Mouse (Mus musculus) testis, adult 2 months (tissue): ENCODE data around the gene Ntng2. TPM values are rescaled to one million over a fixed set of nuclear protein-coding genes. Genes with fewer than 3 reads are reported as not detected.

ENCODE experiments used
- H3K27ac ChIP-seq: fragments of 200-500 bp; 2 replicates; pipeline ENCODE4 v1.5.1; 2012; ENCODE audit warnings: low read depth, low read length; ENCODE audit not compliant: control insufficient read depth, insufficient read depth
- H3K27me3 ChIP-seq: fragments of 200-500 bp; 2 replicates; pipeline ENCODE4 v1.6.1; 2012; ENCODE audit warnings: mild to moderate bottlenecking, low read length, moderate library complexity; ENCODE audit not compliant: control insufficient read depth, insufficient read depth
- H3K36me3 ChIP-seq: fragments of 200-500 bp; 2 replicates; pipeline ENCODE4 v1.6.1; 2012; ENCODE audit warnings: mild to moderate bottlenecking, low read length; ENCODE audit not compliant: control insufficient read depth, insufficient read depth
- H3K4me1 ChIP-seq: fragments of 200-500 bp; 2 replicates; pipeline ENCODE4 v1.6.1; 2012; ENCODE audit warnings: low read length; ENCODE audit not compliant: control insufficient read depth, insufficient read depth
- H3K4me3 ChIP-seq: fragments of 200-500 bp; 2 replicates; pipeline ENCODE4 v1.5.1; 2012; ENCODE audit warnings: low read depth, mild to moderate bottlenecking, low read length, moderate library complexity, mixed read lengths; ENCODE audit not compliant: control insufficient read depth
- CTCF ChIP-seq: fragments of 200-500 bp; IDR thresholded peaks from 2 replicates; pipeline ENCODE4 v1.5.1; 2012; ENCODE audit warnings: low read depth, mild to moderate bottlenecking, inconsistent platforms, low read length, moderate library complexity; ENCODE audit not compliant: control insufficient read depth, insufficient read depth, insufficient replicate concordance
- POLR2A ChIP-seq: fragments of 200-500 bp; IDR thresholded peaks from 2 replicates; pipeline ENCODE4 v1.6.1; 2012; ENCODE audit warnings: low read depth, mild to moderate bottlenecking, inconsistent platforms, low read length, moderate library complexity; ENCODE audit not compliant: control insufficient read depth
- polyA plus RNA-seq: library from polyadenylated mRNA; depleted of rRNA; stranded (reverse); fragments of >200 nt; gene quantifications from 2 replicates; pipeline ENCODE4 v1.2.3, GENCODE M21; 2012; rRNA removed

Gene Ntng2
- polyA plus RNA-seq, 1 experiment = 1.4 TPM

DNA sequence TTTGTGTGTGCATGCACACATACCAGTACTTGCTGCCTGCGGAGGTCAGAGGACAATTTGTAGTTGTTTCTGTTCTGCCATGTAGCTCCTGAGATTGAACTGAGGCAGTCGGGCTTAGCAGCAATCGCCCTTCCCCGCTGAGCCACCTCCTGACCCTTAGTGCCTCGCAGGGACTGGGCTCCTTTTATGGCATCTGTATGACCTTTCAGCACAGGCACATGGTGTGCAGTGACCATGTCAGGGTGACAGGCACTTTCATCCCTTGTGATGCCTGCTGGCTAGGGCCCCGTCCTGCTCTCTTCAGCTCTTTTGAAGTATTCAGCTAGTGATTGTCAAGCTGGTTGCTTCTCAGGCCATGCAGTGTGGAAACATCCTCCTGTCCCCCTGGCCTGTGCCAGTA, 66.6 kb downstream of the Ntng2 start:
- Histone ChIP-seq H3K36me3 (no peaks in the 10 kb centered on the region), H3K4me3 (no peak overlapping the region), H3K4me1 (no peaks in the 10 kb centered on the region), H3K27ac (no peak overlapping the region), H3K27me3 (no peaks in the 10 kb centered on the region)
- TF ChIP-seq CTCF (no peak), POLR2A (no peak)

DNA sequence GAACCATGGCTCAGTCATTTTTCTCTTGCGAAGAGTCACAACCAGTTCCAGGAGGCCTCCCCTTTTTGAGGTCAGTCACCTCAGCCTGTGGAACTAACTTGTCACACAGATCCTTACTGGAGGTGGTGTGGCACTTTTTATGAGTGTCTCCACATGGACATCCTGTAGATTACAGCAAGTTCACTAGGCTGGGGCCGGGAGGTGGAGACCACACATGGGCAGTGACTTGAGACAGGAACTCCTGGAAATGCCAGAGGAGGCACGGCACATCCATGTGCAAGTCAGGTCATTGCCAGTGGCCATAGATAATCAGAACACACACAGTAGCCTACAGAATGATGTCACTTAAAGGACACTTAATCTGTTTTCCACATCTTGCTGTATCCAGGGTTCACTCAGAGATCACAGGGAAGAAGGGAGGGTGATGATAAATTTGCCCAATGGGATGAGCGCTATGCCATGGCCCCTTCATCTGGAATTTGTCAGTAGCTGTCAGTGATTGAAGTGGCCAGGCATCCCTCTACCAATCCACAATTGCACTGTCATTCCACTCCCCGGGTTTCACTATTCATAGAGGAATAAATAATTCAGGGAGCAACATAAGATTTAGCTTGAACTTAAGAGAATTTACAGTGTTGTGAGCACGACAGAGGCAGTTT, 69.4 kb downstream of the Ntng2 start:
- Histone ChIP-seq H3K4me3 (no peak overlapping the region), H3K36me3 (no peaks in the 10 kb centered on the region; the same call in 1 of the 2 replicates), H3K27me3 (no peaks in the 10 kb centered on the region), H3K27ac (no peak overlapping the region), H3K4me1 (no peaks in the 10 kb centered on the region)
- TF ChIP-seq POLR2A (no peak), CTCF (no peak)

DNA sequence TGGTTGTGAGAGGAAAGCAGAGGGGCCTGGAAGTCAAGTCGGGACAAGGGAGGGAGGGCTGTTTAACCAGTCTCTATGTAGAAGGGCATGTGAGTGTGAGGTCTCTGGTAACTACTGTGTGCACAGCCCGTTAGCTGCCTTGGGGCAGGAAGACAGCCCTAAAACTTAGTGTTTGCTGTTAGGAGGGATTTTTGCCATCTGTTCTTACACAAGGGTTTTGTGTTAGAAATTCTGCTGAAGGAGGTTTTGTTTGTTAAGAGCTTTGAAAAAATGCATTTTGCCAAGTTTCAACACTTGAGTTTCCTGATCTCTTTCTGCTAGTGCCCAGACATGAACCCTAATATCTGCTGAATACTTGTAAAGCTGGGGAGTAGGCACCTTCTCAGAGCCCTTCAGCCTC, 71.7 kb downstream of the Ntng2 start:
- H3K4me3 ChIP-seq = no peak overlapping the region
- no peaks in the 10 kb centered on the region for H3K4me1 ChIP-seq
- H3K36me3 ChIP-seq = peaks cover 3% of the 10 kb centered on the region
- TF ChIP-seq CTCF = no peak
- no peak for TF ChIP-seq POLR2A
- H3K27ac ChIP-seq = no peak overlapping the region
- no peaks in the 10 kb centered on the region for H3K27me3 ChIP-seq

DNA sequence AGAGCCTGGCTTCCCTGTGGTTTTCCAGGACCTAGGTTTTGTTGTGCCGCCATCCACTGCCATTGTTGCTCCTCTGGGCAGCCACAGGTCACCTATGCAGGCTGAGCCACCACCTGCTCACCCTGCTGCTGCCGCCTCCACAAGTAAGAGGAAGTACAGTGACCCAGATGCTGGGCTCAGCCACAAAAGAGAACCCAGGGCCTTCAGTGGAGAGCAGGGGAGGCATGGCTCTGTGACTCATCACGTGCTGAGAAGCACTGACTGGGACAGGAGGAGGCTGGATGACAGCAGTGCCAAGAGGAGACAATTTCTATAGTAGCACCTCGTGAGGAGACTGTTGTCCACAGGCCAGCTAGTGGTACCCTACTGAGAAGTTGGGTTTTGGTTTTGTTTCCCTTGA, 73.0 kb downstream of the Ntng2 start:
- Histone ChIP-seq H3K27ac (no peak overlapping the region), H3K4me3 (no peak overlapping the region), H3K36me3 (peaks cover 3% of the 10 kb centered on the region), H3K27me3 (no peaks in the 10 kb centered on the region), H3K4me1 (no peaks in the 10 kb centered on the region)
- TF ChIP-seq POLR2A (no peak), CTCF (no peak)

DNA sequence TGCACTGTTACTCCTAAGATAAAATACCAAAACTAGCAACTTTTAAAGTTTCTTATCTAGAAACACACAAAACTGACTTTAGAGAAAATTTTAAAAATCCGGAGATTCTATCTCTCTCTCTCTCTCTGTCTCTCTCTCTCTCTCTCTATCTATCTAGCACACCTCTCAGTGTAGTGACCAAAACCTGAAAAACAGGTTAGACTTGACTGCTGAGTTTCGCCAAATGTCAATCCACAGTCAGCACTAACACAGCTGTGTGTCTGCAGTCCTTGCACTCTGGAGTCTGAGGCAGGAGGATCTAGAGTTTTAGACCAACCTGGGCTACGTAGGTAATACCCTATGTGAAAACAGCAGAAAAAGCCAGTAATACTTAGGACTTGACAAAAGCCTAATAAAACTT, 77.9 kb downstream of the Ntng2 start:
- no peaks in the 10 kb centered on the region for H3K4me1 ChIP-seq
- H3K36me3 ChIP-seq = peaks cover 5% of the 10 kb centered on the region
- H3K27me3 ChIP-seq = no peaks in the 10 kb centered on the region
- no peak overlapping the region for H3K4me3 ChIP-seq
- TF ChIP-seq CTCF (no peak), POLR2A (no peak)
- no peak overlapping the region for H3K27ac ChIP-seq

DNA sequence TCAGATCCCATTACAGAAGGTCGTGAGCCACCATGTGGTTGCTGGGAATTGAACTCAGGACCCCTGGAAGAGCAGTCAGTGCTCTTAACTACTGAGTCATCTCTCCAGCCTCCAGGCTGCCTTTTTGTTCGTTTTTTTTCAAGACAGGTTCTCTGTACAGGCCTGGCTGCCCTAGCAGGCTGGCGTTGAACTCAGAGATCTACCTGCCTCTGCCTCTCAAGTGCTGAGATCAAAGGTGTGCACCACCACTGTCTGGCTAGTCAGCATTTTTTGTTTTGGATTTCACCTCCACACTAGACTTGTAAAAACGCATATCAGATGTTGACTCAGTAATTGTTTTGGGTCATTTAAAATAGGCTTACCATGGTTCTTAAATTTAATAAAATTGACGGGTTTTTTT, 84.7 kb downstream of the Ntng2 start:
- Histone ChIP-seq H3K36me3 (peaks cover 3% of the 10 kb centered on the region), H3K27me3 (no peaks in the 10 kb centered on the region), H3K4me3 (no peak overlapping the region), H3K4me1 (no peaks in the 10 kb centered on the region), H3K27ac (no peak overlapping the region)
- no peak for TF ChIP-seq CTCF
- TF ChIP-seq POLR2A = no peak

DNA sequence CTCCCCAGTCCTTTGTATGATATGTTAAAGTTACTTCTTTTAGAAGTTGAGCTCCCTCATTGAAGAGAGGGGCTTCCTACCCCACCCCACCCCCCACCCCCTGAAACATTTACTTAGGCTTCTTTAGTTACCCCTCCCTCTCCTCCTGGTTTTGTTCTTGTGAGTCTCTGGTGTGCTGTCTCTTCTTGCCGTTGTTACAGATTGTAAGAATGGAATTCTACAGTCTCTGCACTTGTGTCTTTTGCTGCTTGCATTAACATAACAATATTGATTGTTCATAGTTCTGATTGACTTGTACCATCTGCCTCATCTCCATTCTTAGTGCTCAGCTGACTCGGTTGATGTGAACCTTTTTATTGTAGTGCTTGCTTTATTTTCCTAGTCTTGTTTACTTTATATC, 100.9 kb downstream of the Ntng2 start:
- no peak overlapping the region for H3K4me3 ChIP-seq
- H3K36me3 ChIP-seq = peaks cover 3% of the 10 kb centered on the region
- H3K4me1 ChIP-seq = no peaks in the 10 kb centered on the region
- no peak for TF ChIP-seq POLR2A
- TF ChIP-seq CTCF = no peak
- H3K27me3 ChIP-seq = no peaks in the 10 kb centered on the region
- H3K27ac ChIP-seq = no peak overlapping the region

Other genes with a start within 250 kb of the Ntng2 start
- 19.9 and 20.9 TPM in 2 replicates for gene Cfap77, start 197.9 kb downstream of the Ntng2 start, polyA plus RNA-seq
- gene Ttf1, start 192.7 kb downstream of the Ntng2 start, polyA plus RNA-seq = 8.1 and 10.9 TPM in 2 replicates
- 147 and 158 TPM in 2 replicates for gene Setx, start 128.8 kb downstream of the Ntng2 start, polyA plus RNA-seq
- 35.5 and 39.1 TPM in 2 replicates for gene Med27, start 93.8 kb upstream of the Ntng2 start, polyA plus RNA-seq